Mouse (Mus musculus): ENCODE results near the gene Olfr1223. TPM values are rescaled to one million over a fixed set of nuclear protein-coding genes. Genes with fewer than 3 reads are reported as not detected.
"Not testable (repeated sequence)": the region's sequence is repeated elsewhere in the genome, so short reads cannot be mapped to it uniquely, and the experiment has no call there.

Gene Olfr1223
- total RNA-seq (2021), result not detected
- long read RNA-seq, experiment 1, result 0 reads
- long read RNA-seq, experiment 2, result 0 reads

- DNase-seq, result no peak
These were observed at the start of gene Olfr1223 for GRCm38 (mm10) chr2:89151460-89151859. Gene Olfr1223, minus strand, starts transcription at chr2:89151560.

- DNase-seq, result no peak
These were observed 48.6 kb upstream of the Olfr1223 start, which contains the start of gene Olfr1226 for GRCm38 (mm10) chr2:89199948-89200347. Gene Olfr1226, minus strand, starts transcription at chr2:89200048.

- DNase-seq, result no peak
These were observed 45.1 kb upstream of the Olfr1223 start for GRCm38 (mm10) chr2:89196325-89196982.

GRCm38 (mm10) chr2:89174569-89174968, 23.2 kb upstream of the Olfr1223 start, which contains the start of gene Olfr1225:
Gene Olfr1225, minus strand, starts transcription at chr2:89174669.
- DNase-seq, result no peak

DNA sequence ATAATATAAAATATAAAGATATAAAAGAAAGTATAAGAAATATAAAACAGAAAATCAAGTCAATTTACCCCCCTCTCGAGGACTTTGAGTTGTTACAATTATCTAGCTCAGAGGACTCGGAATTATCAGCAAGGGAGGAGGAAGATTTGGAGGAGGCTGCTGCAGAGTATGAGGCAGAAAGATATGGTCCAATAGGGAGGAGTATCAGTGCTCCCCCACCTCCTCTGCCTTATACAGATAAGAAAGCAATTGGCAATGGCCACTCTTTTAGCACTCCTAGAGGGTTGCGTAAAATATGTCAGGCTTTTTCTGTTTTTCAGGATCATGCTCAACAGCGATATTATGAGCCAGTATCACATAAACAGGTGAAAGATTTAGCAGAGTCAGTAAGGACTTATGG, 13.4 kb upstream of the Olfr1223 start:
- not testable (repeated sequence) for DNase-seq

DNA sequence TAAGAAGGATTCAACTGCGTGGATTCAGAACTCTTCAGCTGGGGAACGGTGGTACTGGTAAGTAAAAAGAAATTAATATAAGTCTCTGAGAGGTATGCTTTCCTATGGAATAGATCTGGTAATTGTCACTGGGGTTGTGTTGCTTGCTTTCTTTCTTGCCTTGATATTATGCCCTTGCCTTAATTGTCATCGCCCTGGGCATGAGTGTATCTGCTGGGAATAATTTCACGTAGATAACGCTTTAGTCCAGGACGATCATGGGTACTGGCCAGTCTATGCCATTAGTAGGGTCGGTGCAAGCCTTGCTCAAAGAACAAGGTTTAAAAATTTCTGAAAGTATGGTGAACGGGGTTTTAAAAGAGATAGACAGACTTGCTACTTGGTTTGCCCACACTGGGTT, 12.6 kb upstream of the Olfr1223 start, which contains the start of gene Olfr1224-ps1:
Gene Olfr1224-ps1 (minus strand): TSS at position 101 of the 400 bp plus-strand sequence.
- DNase-seq, result not testable (repeated sequence)

DNA sequence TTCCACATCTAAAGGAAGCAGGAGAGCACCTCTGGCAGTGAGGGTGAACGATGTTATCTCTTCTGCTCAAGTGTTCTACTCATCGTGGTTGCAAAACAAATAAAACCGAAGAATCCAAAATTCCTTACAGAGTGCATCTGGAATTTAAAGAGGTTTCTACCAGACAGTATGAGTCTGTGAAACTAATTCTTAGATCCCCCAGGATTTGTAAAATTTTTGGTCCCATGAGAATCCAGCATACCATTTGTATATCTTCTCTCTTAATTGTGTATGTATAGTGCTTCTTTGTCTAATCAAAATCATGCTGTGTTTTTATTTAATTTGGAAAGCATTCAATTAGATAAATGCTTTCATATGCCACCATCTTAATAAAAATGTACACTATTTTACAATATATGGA, 18.4 kb downstream of the Olfr1223 start, which contains the start of gene Olfr1222:
Gene Olfr1222 (minus strand): TSS at position 101 of the 400 bp plus-strand sequence.
- no peak for DNase-seq

DNA sequence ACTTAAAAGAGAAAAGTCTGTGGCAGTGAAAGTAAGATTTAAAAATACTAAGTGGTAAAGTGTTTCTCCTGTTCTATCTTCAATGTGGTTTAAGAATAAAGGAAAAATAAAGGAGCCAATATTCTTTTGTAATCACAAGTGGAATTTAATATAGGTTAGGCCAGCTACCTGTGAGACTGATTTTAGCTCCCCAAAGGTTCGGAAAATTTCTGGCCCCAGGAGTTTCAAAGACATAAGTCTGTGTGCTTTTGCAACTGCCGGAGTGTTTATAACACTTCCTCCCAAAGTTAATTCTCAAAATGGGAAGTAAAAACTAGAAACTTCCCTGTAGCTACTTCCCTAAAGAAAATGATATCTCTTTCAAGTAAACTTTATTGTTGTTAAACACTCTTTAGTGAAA, 34.2 kb downstream of the Olfr1223 start, which contains the start of gene Olfr1221:
Gene Olfr1221 (minus strand): TSS at position 101 of the 400 bp plus-strand sequence.
- no peak for DNase-seq

DNA sequence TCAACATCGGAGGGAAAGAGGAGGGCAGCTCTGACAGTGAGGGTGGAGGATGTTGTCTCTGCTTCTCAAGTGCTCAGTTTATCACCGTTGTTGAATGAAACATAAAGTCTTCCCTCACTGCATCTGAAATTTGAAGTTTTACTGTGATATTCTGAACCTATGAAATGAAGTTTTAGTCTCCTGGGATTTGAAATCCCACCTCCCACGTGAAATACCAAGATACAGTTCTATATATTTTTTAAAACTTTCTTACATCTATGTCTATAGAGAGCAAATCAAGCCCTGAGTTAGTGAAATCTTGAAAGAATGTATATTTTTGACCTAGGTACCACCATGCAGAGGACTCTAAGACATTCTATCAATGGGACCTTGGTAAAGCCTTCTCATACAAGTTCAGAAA, 44.6 kb downstream of the Olfr1223 start, which contains the start of gene Olfr1220:
Gene Olfr1220 (minus strand): TSS at position 101 of the 400 bp plus-strand sequence.
- no peak for DNase-seq

DNA sequence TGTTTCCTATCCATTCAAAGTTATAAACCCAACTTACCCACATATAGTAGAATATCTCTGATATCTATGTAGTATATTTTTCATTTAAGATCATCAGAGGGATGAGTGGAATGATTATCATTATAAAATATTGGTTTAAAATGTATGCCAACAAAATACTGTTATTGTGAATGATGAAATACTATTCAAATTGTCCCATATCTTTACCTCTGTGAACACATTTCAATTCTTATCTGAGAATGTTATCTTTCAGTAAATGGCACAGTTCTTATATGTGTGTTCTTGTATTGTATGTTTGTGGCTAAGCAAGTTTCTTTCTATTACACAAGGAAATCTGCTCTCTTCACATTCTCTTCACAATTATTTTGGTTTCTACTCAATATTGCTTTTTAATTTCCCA, 45.7 kb downstream of the Olfr1223 start:
- DNase-seq, result no peak

- DNase-seq, result no peak
These were observed 57.5 kb downstream of the Olfr1223 start for GRCm38 (mm10) chr2:89093848-89094247.

Other genes with a start within 250 kb of the Olfr1223 start
- not detected for gene Olfr1208, start 249.2 kb downstream of the Olfr1223 start, total RNA-seq (2021)
- gene Olfr1209, start 236.4 kb downstream of the Olfr1223 start, total RNA-seq (2021), result not detected
- not detected for gene Olfr1211, start 213.4 kb downstream of the Olfr1223 start, total RNA-seq (2021)
- not detected for gene Olfr1212, start 197.6 kb downstream of the Olfr1223 start, total RNA-seq (2021)
- not detected for gene Gm13762, start 171.3 kb downstream of the Olfr1223 start, total RNA-seq (2021)
- not detected for gene Olfr1214, start 158.9 kb downstream of the Olfr1223 start, total RNA-seq (2021)
- not detected for gene Olfr1215, start 144.6 kb downstream of the Olfr1223 start, total RNA-seq (2021)
- not detected for gene Olfr1216, start 133.2 kb downstream of the Olfr1223 start, total RNA-seq (2021)
- gene Olfr1217, start 119.5 kb downstream of the Olfr1223 start, total RNA-seq (2021), result not detected
- gene Olfr1218, start 90.4 kb downstream of the Olfr1223 start, total RNA-seq (2021), result not detected
- gene Olfr1219, start 68.0 kb downstream of the Olfr1223 start, total RNA-seq (2021), result not detected
- not detected for gene Olfr1220, start 44.7 kb downstream of the Olfr1223 start, total RNA-seq (2021)
- gene Olfr1221, start 34.3 kb downstream of the Olfr1223 start, total RNA-seq (2021), result not detected
- not detected for gene Olfr1222, start 18.5 kb downstream of the Olfr1223 start, total RNA-seq (2021)
- not detected for gene Olfr1224-ps1, start 12.5 kb upstream of the Olfr1223 start, total RNA-seq (2021)
- not detected for gene Olfr1225, start 23.1 kb upstream of the Olfr1223 start, total RNA-seq (2021)
- not detected for gene Olfr1226, start 48.5 kb upstream of the Olfr1223 start, total RNA-seq (2021)
- not detected for gene Olfr1228, start 102.5 kb upstream of the Olfr1223 start, total RNA-seq (2021)
- gene Olfr1229, start 136.5 kb upstream of the Olfr1223 start, total RNA-seq (2021), result not detected
- not detected for gene Olfr1230, start 145.7 kb upstream of the Olfr1223 start, total RNA-seq (2021)
- not detected for gene Olfr1231, start 155.5 kb upstream of the Olfr1223 start, total RNA-seq (2021)
- gene Olfr1232, start 178.1 kb upstream of the Olfr1223 start, total RNA-seq (2021), result not detected
- not detected for gene Olfr1233, start 190.8 kb upstream of the Olfr1223 start, total RNA-seq (2021)
- gene Olfr1234, start 213.3 kb upstream of the Olfr1223 start, total RNA-seq (2021), result not detected